Mouse (Mus musculus): Measurements from ENCODE around the gene Kbtbd6.

DNA sequence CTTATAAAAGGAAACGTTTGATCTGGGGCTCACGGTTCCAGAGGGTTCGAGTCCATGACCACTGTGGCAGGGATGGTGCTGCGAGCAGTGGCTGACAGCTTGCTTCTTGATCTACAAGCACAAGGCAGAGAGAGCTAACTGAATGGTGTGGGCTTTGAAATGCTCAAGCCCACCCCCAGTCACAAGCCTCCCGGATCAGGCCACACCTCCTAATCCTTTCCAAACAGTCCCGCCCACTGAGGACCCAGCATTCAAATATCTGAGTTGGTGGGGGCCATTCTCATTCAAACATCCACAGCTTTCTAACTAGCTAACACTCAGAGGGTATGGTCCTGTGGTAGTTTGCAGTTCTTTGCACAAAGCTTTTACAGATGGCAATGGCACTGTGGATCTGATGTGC is 38.5 kb upstream of the Kbtbd6 start:
- TF ChIP-seq CTCF (conservative IDR thresholded peaks at IDR 0.05; ENCODE audit: low read length): no peak
- TF ChIP-seq NANOG (IDR thresholded peaks at IDR 0.05; ENCODE audit: borderline replicate concordance, low read length): no peak

All from E14TG2a.4 (cell line).